Mouse (Mus musculus) midbrain, postnatal 0 days (tissue): ENCODE data around the gene Tpst2. TPM values are rescaled to one million over a fixed set of nuclear protein-coding genes. Genes with fewer than 3 reads are reported as not detected.

Experiments
- ATAC-seq: fragments of 200-750 bp; cut with Nextera tagmentation; 2 replicates; pipeline ENCODE4 v1.8.0; 2017; ENCODE audit warnings: moderate number of reproducible peaks, mild to moderate bottlenecking, moderate TSS enrichment, moderate library complexity; ENCODE audit not compliant: low FRiP score
- DNase-seq: peaks from one replicate; pipeline ENCODE4 v3.0.0-alpha.2; 2015; ENCODE audit warnings: low spot score
- H3K27ac ChIP-seq: fragments of 300-500 bp; sonication (generic); 2 replicates; pipeline ENCODE4 v1.5.1; 2014; ENCODE audit warnings: low read depth, mild to moderate bottlenecking, low read length, mixed read lengths
- H3K27me3 ChIP-seq: fragments of 300-500 bp; sonication (generic); 2 replicates; pipeline ENCODE4 v1.6.1; 2014; ENCODE audit warnings: low read length, control low read depth, mixed read lengths; ENCODE audit not compliant: insufficient read depth
- H3K36me3 ChIP-seq: fragments of 300-500 bp; sonication (generic); 2 replicates; pipeline ENCODE4 v1.6.1; 2014; ENCODE audit warnings: low read length, control low read depth, mixed read lengths; ENCODE audit not compliant: insufficient read depth
- H3K4me1 ChIP-seq: fragments of 300-500 bp; sonication (generic); 2 replicates; pipeline ENCODE4 v1.6.1; 2014; ENCODE audit warnings: mild to moderate bottlenecking, control low read depth, antibody characterized with exemption, low read length, mixed read lengths; ENCODE audit not compliant: insufficient read depth
- H3K4me2 ChIP-seq: fragments of 300-500 bp; sonication (generic); 2 replicates; pipeline ENCODE4 v1.6.1; 2014; ENCODE audit warnings: low read depth, mild to moderate bottlenecking, low read length, mixed read lengths; ENCODE audit not compliant: poor library complexity, severe bottlenecking
- H3K4me3 ChIP-seq: fragments of 300-500 bp; sonication (generic); 2 replicates; pipeline ENCODE4 v1.5.1; 2014; ENCODE audit warnings: low read depth, mild to moderate bottlenecking, low read length, moderate library complexity
- H3K9ac ChIP-seq: fragments of 300-500 bp; sonication (generic); replicated peaks from 2 replicates; pipeline ENCODE4 v1.6.1; 2014; ENCODE audit warnings: mild to moderate bottlenecking, low read length, moderate library complexity, mixed read lengths; ENCODE audit not compliant: poor library complexity, severe bottlenecking
- H3K9me3 ChIP-seq: fragments of 300-500 bp; sonication (generic); 2 replicates; pipeline ENCODE4 v1.6.1; 2016; ENCODE audit warnings: low read length, control low read depth
- CTCF ChIP-seq: IDR thresholded peaks from 2 replicates; pipeline ENCODE4 v1.5.1; 2016; ENCODE audit warnings: antibody characterized with exemption, mild to moderate bottlenecking
- WGBS: fragments of 180-500 bp; shearing (Covaris S2); extraction: QIAGEN DNeasy Blood & Tissue Kit; methylation state at CpG from one replicate; pipeline ENCODE4 v1.1.7; 2014; 5-methylcytosine and 5-hydroxymethylcytosine counted together
- polyA plus RNA-seq: library from polyadenylated mRNA; unstranded; fragments of >200 nt; fragmentation: Nextera tagmentation; extraction: Ambion mirVana; gene quantifications from 2 replicates; pipeline ENCODE4 v1.2.1, GENCODE M21; 2015
- total RNA-seq: library from RNA; depleted of rRNA; stranded (reverse); fragments of >200 nt; gene quantifications from 2 replicates; pipeline ENCODE4 v1.2.3, GENCODE M21; 2014

Tpst2 gene
- total and polyA plus RNA-seq, 2 experiments from 2014 or later, result 37.1 to 37.3 TPM

GRCm38 (mm10) chr5:112282123-112282779 is 5.8 kb downstream of the Tpst2 start:
- Histone ChIP-seq H3K9me3 (no peaks in the 10 kb centered on the region), H3K4me2 (no peak overlapping the region), H3K36me3 (no peaks in the 10 kb centered on the region), H3K27me3 (no peaks in the 10 kb centered on the region), H3K4me3 (no peak overlapping the region), H3K4me1 (peaks cover 6% of the 10 kb centered on the region; the same call in 1 of the 2 replicates), H3K9ac (0 out of 2 replicates have a peak overlapping the region, but pooled peaks have one; percentile 24), H3K27ac (no peak overlapping the region)
- ATAC-seq (no peak), DNase-seq (no peak)
- 81% methylated on average over 6 of the region's 6 CpGs for WGBS
- no peak for TF ChIP-seq CTCF

GRCm38 (mm10) chr5:112282780-112283482 is 6.4 kb downstream of the Tpst2 start:
- WGBS, result 83% methylated on average over 9 of the region's 9 CpGs
- H3K4me3 ChIP-seq, result no peak overlapping the region
- H3K4me1 ChIP-seq, result peaks cover 5% of the 10 kb centered on the region; the same call in 1 of the 2 replicates
- no peaks in the 10 kb centered on the region for H3K36me3 ChIP-seq
- no peak overlapping the region for H3K4me2 ChIP-seq
- no peak overlapping the region for H3K27ac ChIP-seq
- TF ChIP-seq CTCF, result no peak
- H3K9ac ChIP-seq, result no peak overlapping the region
- no peak for ATAC-seq
- no peaks in the 10 kb centered on the region for H3K9me3 ChIP-seq
- no peaks in the 10 kb centered on the region for H3K27me3 ChIP-seq
- DNase-seq, result no peak

- no peak for ATAC-seq
These were observed 7.2 kb downstream of the Tpst2 start for GRCm38 (mm10) chr5:112283543-112284202.

GRCm38 (mm10) chr5:112284203-112284582 is 7.7 kb downstream of the Tpst2 start:
- no peak overlapping the region for H3K9ac ChIP-seq
- ATAC-seq (no peak), DNase-seq (no peak)
- no peak overlapping the region for H3K27ac ChIP-seq
- no peaks in the 10 kb centered on the region for H3K4me1 ChIP-seq
- H3K27me3 ChIP-seq, result no peaks in the 10 kb centered on the region
- 83% methylated on average over 7 of the region's 7 CpGs for WGBS
- no peaks in the 10 kb centered on the region for H3K9me3 ChIP-seq
- no peak for TF ChIP-seq CTCF
- H3K4me2 ChIP-seq, result no peak overlapping the region
- no peak overlapping the region for H3K4me3 ChIP-seq
- no peaks in the 10 kb centered on the region for H3K36me3 ChIP-seq

More at GRCm38 (mm10) chr5:112283543-112284202, 7.2 kb downstream of the Tpst2 start:
- Histone ChIP-seq H3K36me3 (no peaks in the 10 kb centered on the region), H3K27me3 (no peaks in the 10 kb centered on the region), H3K4me3 (no peak overlapping the region), H3K27ac (no peak overlapping the region), H3K9ac (no peak overlapping the region), H3K4me1 (no peaks in the 10 kb centered on the region), H3K9me3 (no peaks in the 10 kb centered on the region), H3K4me2 (no peak overlapping the region)
- WGBS, result 71% methylated on average over 10 of the region's 10 CpGs
- TF ChIP-seq CTCF, result no peak
- no peak for DNase-seq

GRCm38 (mm10) chr5:112285548-112286085 is 9.1 kb downstream of the Tpst2 start:
- H3K4me3 ChIP-seq, result no peak overlapping the region
- no peaks in the 10 kb centered on the region for H3K27me3 ChIP-seq
- no peak overlapping the region for H3K27ac ChIP-seq
- H3K9ac ChIP-seq, result no peak overlapping the region
- no peak for ATAC-seq
- whole genome bisulfite sequencing, result 89% methylated on average over 7 of the region's 7 CpGs
- no peak for DNase-seq
- H3K36me3 ChIP-seq, result no peaks in the 10 kb centered on the region
- TF ChIP-seq CTCF, result no peak
- H3K9me3 ChIP-seq, result no peaks in the 10 kb centered on the region
- H3K4me2 ChIP-seq, result no peak overlapping the region
- no peaks in the 10 kb centered on the region for H3K4me1 ChIP-seq

GRCm38 (mm10) chr5:112286608-112286983 is 10.1 kb downstream of the Tpst2 start:
- Histone ChIP-seq H3K9ac (no peak overlapping the region), H3K36me3 (no peaks in the 10 kb centered on the region), H3K4me2 (no peak overlapping the region), H3K27ac (no peak overlapping the region), H3K4me3 (no peak overlapping the region), H3K4me1 (no peaks in the 10 kb centered on the region), H3K9me3 (no peaks in the 10 kb centered on the region), H3K27me3 (no peaks in the 10 kb centered on the region)
- no peak for TF ChIP-seq CTCF
- 92% methylated on average over 2 of the region's 2 CpGs for WGBS
- DNase-seq (no peak), ATAC-seq (no peak)
